Mouse (Mus musculus) heart, adult 10 weeks (tissue): ENCODE results near the gene Zfp28. TPM values are rescaled to one million over a fixed set of nuclear protein-coding genes. Genes with fewer than 3 reads are reported as not detected.

Experiments used
- polyA plus RNA-seq: library from polyadenylated mRNA; stranded (reverse); fragments of 350-450 nt; fragmentation: Illumina TruSeq; extraction: RNeasy Lipid Tissue Mini Kit (QIAGEN cat#74804); gene quantifications from one replicate; pipeline ENCODE4 v1.2.3, GENCODE M21; 2014; ENCODE audit warnings: low read depth, low replicate concordance

Gene Zfp28
- 6.3 TPM for polyA plus RNA-seq

DNA sequence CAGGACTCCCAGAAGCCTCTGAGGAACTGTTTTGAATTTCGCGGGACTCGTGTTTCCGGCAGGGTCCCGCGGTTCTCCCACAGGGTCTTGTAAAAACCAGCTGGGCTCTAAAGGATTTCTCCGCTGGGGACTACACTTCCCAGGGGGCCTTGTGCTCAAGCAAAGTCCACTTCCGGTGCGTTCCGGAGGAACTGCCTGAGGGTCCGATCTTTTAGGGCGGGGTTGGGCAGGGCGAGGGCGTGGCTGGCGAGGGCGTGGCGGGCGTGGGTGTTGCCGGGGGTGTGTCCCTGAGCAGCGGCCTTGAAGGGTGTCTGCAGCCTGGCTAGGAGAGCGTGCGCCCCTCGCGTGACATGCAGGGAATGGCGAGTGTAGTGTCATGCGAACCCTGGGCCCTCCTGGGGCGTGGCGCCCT is at the start of gene Zfp28:
Gene Zfp28 (plus strand): TSS at position 252 of the 412 bp plus-strand sequence.

DNA sequence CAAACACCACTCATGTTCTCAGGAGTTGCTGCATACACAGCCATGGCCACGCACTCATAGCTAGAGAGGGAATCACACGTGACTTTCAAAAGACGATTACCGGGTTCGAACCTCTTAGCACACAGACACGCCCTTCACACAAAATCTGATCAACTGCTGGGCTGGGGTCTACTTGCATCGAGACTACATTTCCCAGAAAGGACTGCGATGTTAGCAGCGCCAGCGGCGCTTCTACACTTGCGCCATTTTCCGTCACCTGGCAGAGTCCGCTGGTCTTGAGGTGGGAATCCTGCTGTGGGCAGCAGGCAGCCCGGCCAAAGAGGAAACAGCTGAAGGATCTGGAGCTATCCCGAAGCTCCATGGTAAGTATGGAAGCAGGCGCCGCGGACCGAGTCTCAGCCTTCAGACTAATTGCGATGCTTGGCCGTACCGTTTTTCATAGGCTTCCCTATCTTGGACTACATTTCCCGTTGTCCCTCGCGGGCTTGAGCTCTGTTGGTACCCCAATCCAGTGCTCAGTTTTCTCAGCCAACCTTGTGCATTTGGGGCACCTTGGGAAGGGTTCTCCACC is 39.5 kb upstream of the Zfp28 start, which contains the start of gene Gm3854:
Gene Gm3854 (plus strand): TSS at position 259 of the 571 bp plus-strand sequence.

DNA sequence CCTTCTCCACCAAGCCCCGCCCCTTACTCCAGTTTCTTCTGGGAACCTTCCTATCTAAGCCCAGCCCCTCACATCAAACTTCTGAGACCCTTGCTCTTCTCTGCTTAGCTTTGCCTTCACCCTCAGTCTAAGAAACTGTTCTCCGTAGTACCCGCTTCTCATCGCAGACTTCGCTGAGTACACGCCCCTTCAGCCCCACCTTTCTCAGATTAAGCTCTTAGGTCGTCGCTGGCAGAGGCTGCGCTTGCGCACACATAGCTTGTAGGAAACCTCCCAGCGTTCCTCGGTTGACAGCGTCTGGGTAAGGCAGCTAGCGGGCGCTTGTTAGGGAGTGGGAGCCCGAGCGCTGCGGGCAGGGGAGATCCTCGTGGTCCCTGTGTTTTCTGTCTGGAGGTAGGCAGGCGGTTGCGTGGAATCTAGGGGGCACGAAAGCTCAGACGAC is 20.0 kb upstream of the Zfp28 start, which contains the start of gene Zfp78:
Gene Zfp78 (plus strand): TSS at position 234 of the 442 bp plus-strand sequence.

DNA sequence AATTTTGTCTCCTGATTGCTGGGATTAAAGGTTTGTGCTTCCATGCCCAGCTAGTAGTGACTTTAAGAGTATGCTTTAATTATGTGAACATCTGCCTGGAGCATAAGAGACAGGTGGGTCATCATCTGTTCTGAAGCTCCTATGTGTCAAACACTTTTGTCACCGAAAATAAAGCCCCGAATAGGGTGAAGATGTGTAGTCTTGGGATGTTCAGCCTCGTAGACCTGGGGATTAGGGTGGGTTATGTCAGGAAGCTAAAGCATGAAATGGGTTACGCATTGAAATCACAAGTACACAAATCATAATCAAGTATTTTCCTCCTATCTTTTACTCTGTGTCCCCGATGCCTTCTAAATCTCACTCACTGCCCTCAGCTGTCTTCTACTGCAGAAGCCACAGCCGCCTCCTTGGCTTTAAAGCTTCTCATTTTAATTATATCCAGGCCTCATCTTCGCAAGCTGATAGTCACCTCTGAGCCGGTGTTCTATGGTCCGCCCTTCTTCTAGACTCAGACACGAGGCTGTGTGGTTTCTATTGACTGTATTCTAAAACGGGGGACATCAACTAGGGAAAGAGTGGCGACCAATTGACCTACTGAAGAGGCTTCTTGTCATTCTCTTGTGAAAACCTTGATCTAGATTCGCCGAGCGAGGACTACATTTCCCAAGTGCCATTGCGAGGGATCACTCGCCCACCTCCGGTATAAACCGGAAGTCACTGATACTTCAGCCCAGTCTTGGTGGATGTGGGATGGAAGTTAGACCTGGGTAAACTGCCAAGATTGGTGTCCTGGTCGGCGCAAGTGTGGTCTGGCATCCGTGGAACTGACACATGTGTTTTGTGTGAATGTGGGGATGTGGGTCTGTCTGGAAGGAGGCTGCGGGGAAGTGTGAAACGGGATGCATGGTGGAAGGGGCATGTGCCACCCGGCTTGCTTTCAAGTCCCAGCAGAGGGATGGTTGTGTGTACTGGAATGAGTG is 15.2 kb downstream of the Zfp28 start, which contains the start of gene Smim17:
Gene Smim17 (plus strand): TSS at position 720 of the 980 bp plus-strand sequence.

DNA sequence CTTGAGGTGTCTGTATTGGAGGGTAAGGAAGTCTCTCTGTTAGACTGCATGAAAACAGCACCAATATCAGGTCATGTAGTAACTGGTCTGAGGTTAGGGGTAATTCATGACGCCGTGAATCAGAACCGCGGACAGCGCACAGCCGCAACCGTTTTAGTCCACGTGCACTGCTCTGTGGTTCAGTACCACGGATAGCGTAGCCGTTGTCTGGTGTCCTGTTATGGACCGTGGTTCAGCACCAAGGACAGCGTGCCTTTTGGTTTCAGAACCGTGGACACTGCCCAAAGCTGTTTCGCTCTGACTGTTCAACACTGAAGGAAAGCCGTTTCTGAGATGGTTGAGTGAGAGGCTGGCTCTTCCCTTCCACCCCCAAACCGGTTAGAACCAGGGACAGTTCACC is 26.9 kb downstream of the Zfp28 start, which contains the start of gene Gm20715:
Gene Gm20715 (plus strand): TSS at position 235 of the 400 bp plus-strand sequence.

DNA sequence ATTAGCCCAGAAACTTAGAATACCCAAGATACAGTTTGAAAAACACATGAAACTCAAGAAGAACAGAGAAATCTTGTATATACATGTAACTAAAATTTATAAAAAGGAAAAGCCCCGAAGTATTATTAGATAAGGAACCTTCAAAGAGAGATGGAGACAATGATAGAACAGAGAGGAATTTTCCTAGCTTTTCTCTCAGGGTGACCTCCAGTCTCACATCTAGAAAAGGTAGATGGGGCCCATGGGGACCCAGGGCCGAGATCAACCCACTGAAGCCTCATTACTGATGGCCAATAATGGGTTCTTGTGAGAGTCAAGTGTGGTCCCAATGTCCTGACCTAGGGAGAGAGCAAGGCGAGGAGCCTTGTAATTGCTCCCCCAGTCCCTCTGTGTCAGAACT is 55.3 kb downstream of the Zfp28 start, which contains the start of gene Olfr1344:
Gene Olfr1344 (plus strand): TSS at position 301 of the 400 bp plus-strand sequence.

Other genes starting within 250 kb of the Zfp28 start
- 27.4 TPM for gene Zfp787, start 227.3 kb upstream of the Zfp28 start, polyA plus RNA-seq
- gene Zfp444, start 211.1 kb upstream of the Zfp28 start, polyA plus RNA-seq = 5.7 TPM
- gene Galp, start 186.2 kb upstream of the Zfp28 start, polyA plus RNA-seq = not detected
- gene Zscan5b, start 161.0 kb upstream of the Zfp28 start, polyA plus RNA-seq = not detected
- gene Epp13, start 130.6 kb upstream of the Zfp28 start, polyA plus RNA-seq = not detected
- gene Zfp667, start 96.7 kb upstream of the Zfp28 start, polyA plus RNA-seq = 3.1 TPM
- 3.0 TPM for gene Zfp583, start 52.0 kb upstream of the Zfp28 start, polyA plus RNA-seq
- gene Gm3854, start 39.5 kb upstream of the Zfp28 start, polyA plus RNA-seq = 0.47 TPM
- 2.1 TPM for gene Zfp78, start 20.0 kb upstream of the Zfp28 start, polyA plus RNA-seq
- gene Smim17, start 15.4 kb downstream of the Zfp28 start, polyA plus RNA-seq = not detected
- gene Gm20715, start 27.0 kb downstream of the Zfp28 start, polyA plus RNA-seq = not detected
- gene Olfr1344, start 55.4 kb downstream of the Zfp28 start, polyA plus RNA-seq = not detected
- not detected for gene Olfr1336, start 72.9 kb downstream of the Zfp28 start, polyA plus RNA-seq
- gene Olfr1346, start 83.8 kb downstream of the Zfp28 start, polyA plus RNA-seq = not detected
- gene Olfr5, start 103.6 kb downstream of the Zfp28 start, polyA plus RNA-seq = not detected
- not detected for gene Olfr1347, start 116.5 kb downstream of the Zfp28 start, polyA plus RNA-seq
- not detected for gene Olfr1348, start 125.5 kb downstream of the Zfp28 start, polyA plus RNA-seq
- gene Olfr1349, start 139.7 kb downstream of the Zfp28 start, polyA plus RNA-seq = not detected
- gene Olfr1350, start 181.5 kb downstream of the Zfp28 start, polyA plus RNA-seq = not detected